Mouse (Mus musculus) forelimb bud, embryonic 11.5 days (tissue): ENCODE data around the gene Coro1b.

Source experiments
- DNase-seq: peaks from one replicate; pipeline ENCODE4 v3.0.0-alpha.2; 2012; ENCODE audit warnings: low read depth, low spot score

The Coro1b gene

GRCm38 (mm10) chr19:4148491-4148806 lies at the start of gene Coro1b:
Coro1b (plus strand) TSS chr19:4148619.
- peak; percentile 87 for DNase-seq

- DNase-seq = peak; percentile 89
These were observed 49.4 kb upstream of the Coro1b start for GRCm38 (mm10) chr19:4099056-4099455.

GRCm38 (mm10) chr19:4099837-4100717 lies 48.3 kb upstream of the Coro1b start, which contains the start of gene Pitpnm1:
Pitpnm1 (plus strand) TSS chr19:4099998.
- no peak for DNase-seq

- DNase-seq = no peak
These were observed 47.6 kb upstream of the Coro1b start for GRCm38 (mm10) chr19:4100718-4101261.

- DNase-seq = no peak
These were observed 47.0 kb upstream of the Coro1b start for GRCm38 (mm10) chr19:4101466-4101865.

GRCm38 (mm10) chr19:4102049-4102448 lies 46.4 kb upstream of the Coro1b start:
- no peak for DNase-seq

- DNase-seq = no peak
These were observed 45.8 kb upstream of the Coro1b start for GRCm38 (mm10) chr19:4102626-4103025.

- no peak for DNase-seq
These were observed 45.1 kb upstream of the Coro1b start for GRCm38 (mm10) chr19:4103294-4103693.

GRCm38 (mm10) chr19:4103792-4104191 lies 44.6 kb upstream of the Coro1b start:
- no peak for DNase-seq

- DNase-seq = no peak
These were observed 43.7 kb upstream of the Coro1b start for GRCm38 (mm10) chr19:4104675-4105194.

- no peak for DNase-seq
These were observed 41.8 kb upstream of the Coro1b start for GRCm38 (mm10) chr19:4106654-4107053.

- no peak for DNase-seq
These were observed 39.9 kb upstream of the Coro1b start for GRCm38 (mm10) chr19:4108535-4108934.

- no peak for DNase-seq
These were observed 36.1 kb upstream of the Coro1b start for GRCm38 (mm10) chr19:4112063-4112960.

GRCm38 (mm10) chr19:4113186-4113805 lies 35.1 kb upstream of the Coro1b start:
- DNase-seq = no peak

GRCm38 (mm10) chr19:4113806-4114230 lies 34.6 kb upstream of the Coro1b start:
- no peak for DNase-seq

GRCm38 (mm10) chr19:4114551-4114950 lies 33.9 kb upstream of the Coro1b start:
- no peak for DNase-seq

- DNase-seq = no peak
These were observed 33.3 kb upstream of the Coro1b start for GRCm38 (mm10) chr19:4115144-4115543.

GRCm38 (mm10) chr19:4115816-4116215 lies 32.6 kb upstream of the Coro1b start:
- no peak for DNase-seq

- no peak for DNase-seq
These were observed 31.4 kb upstream of the Coro1b start for GRCm38 (mm10) chr19:4117006-4117405.

GRCm38 (mm10) chr19:4118350-4118749 lies 30.1 kb upstream of the Coro1b start:
- no peak for DNase-seq

GRCm38 (mm10) chr19:4119716-4120487 lies 28.5 kb upstream of the Coro1b start:
- DNase-seq = no peak
